Mouse (Mus musculus): Measurements from ENCODE around the gene Slc9a6.

- TF ChIP-seq KAT2A (IDR thresholded peaks at IDR 0.05; ENCODE audit: insufficient replicate concordance, low read length) (no peak), MAFK (IDR thresholded peaks at IDR 0.05; ENCODE audit: insufficient replicate concordance, low read length) (no peak), CHD1 (IDR thresholded peaks at IDR 0.05; ENCODE audit: low read depth, low read length) (no peak)
These were observed 30.5 kb downstream of the Slc9a6 start for GRCm38 (mm10) chrX:56640066-56640465.
